Comparison of ENCODE assay signal across 8 mouse cellular contexts in the genomic region with DNA sequence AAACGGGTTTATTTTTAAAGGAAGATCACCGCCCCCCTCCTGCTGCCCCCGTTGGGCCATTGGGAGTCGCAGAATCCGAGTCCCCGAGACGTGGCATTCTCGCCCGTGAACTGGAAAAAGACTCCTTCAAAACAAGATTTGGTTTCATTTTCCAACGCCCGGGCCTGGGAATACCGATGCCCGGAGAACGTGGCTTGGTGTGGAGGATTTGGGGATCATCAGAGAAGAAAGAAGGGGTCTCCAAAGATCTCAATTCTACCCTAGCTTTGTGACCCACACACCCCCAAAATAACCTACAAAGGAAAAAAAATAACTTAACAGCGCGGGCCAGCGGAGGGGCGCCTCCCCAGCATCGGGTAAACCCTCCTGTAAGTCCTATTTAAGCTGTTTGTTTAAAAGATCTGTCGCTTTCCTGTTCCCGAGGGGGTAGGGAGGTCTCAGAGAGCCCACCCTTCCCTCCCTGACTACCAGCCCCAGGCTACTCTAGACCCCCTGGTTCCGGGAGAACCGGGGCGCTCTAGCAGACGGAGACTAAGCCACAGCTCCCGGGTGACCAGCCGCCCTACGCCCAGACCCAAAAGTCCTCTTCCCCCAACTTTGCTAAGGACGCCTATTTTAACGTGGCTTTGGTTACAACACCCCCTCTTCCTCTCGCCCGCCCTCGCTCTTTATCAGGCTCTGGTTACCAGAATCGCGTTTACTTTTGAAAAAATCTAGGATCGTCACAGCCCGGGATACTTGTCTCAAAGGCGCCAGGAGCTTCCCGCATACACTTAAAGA. TPM values are rescaled to one million over a fixed set of nuclear protein-coding genes. Genes with fewer than 3 reads are reported as not detected.
A peak's percentile ranks its signal among the peaks of the same experiment; 100 is the strongest.
DNase-seq lines count a peak whose midpoint lies in the region; ATAC-seq and TF ChIP-seq lines count a peak whose summit lies in the region.

No protein-coding gene starts in this region.

- H3K4me1 ChIP-seq in embryonic facial prominence, embryonic 13.5 days, result peaks cover 25% of the 10 kb centered on the region
- H3K4me1 ChIP-seq in heart, embryonic 15.5 days (replicated peaks), result peaks cover 25% of the 10 kb centered on the region
- H3K4me1 ChIP-seq in kidney, postnatal 0 days (replicated peaks; ENCODE audit: insufficient read depth, low read length), result peaks cover 23% of the 10 kb centered on the region
- H3K4me1 ChIP-seq in neural tube, embryonic 15.5 days, result peaks cover 23% of the 10 kb centered on the region

- no peak for ATAC-seq in embryonic facial prominence, embryonic 13.5 days (ENCODE audit: insufficient number of reproducible peaks, insufficient read depth, low FRiP score, low TSS enrichment, low read depth)
- ATAC-seq in heart, embryonic 15.5 days (replicated peaks; ENCODE audit: insufficient number of reproducible peaks, insufficient read depth, low FRiP score, low read depth), result no peak
- no peak for ATAC-seq in kidney, postnatal 0 days (replicated peaks; ENCODE audit: low FRiP score, low read depth)
- ATAC-seq in neural tube, embryonic 15.5 days (ENCODE audit: low FRiP score), result no peak
- no peak for ATAC-seq in megakaryocyte progenitor cell, adult 5-6 weeks (replicated peaks; ENCODE audit: poor library complexity)

- no peak for TF ChIP-seq CTCF in kidney, postnatal 0 days (IDR thresholded peaks at IDR 0.05; ENCODE audit: low read depth)

- H3K9ac ChIP-seq in embryonic facial prominence, embryonic 13.5 days, result peak overlapping the region; percentile 100
- H3K9ac ChIP-seq in heart, embryonic 15.5 days, result peak overlapping the region; percentile 100
- H3K9ac ChIP-seq in kidney, postnatal 0 days (ENCODE audit: low read depth, low read length), result peak overlapping the region; percentile 98
- H3K9ac ChIP-seq in neural tube, embryonic 15.5 days (replicated peaks), result peak overlapping the region; percentile 100

- H3K4me3 ChIP-seq in embryonic facial prominence, embryonic 13.5 days, result peak overlapping the region; percentile 98
- H3K4me3 ChIP-seq in heart, embryonic 15.5 days, result peak overlapping the region; percentile 95
- peak overlapping the region; percentile 93 for H3K4me3 ChIP-seq in kidney, postnatal 0 days (replicated peaks; ENCODE audit: low read depth, low read length)
- peak overlapping the region; percentile 92 for H3K4me3 ChIP-seq in neural tube, embryonic 15.5 days (replicated peaks)

- no peaks in the 10 kb centered on the region for H3K27me3 ChIP-seq in embryonic facial prominence, embryonic 13.5 days
- no peaks in the 10 kb centered on the region for H3K27me3 ChIP-seq in heart, embryonic 15.5 days
- no peaks in the 10 kb centered on the region for H3K27me3 ChIP-seq in kidney, postnatal 0 days (ENCODE audit: insufficient read depth, low read length)
- H3K27me3 ChIP-seq in neural tube, embryonic 15.5 days (replicated peaks), result no peaks in the 10 kb centered on the region

- no peaks in the 10 kb centered on the region for H3K9me3 ChIP-seq in embryonic facial prominence, embryonic 13.5 days
- no peaks in the 10 kb centered on the region for H3K9me3 ChIP-seq in heart, embryonic 15.5 days (replicated peaks)
- H3K9me3 ChIP-seq in kidney, postnatal 0 days (replicated peaks; ENCODE audit: low read length), result no peaks in the 10 kb centered on the region
- H3K9me3 ChIP-seq in neural tube, embryonic 15.5 days (replicated peaks), result no peaks in the 10 kb centered on the region

- WGBS in embryonic facial prominence, embryonic 13.5 days, result under 1% methylated on average over 39 of the region's 39 CpGs
- WGBS in heart, embryonic 15.5 days, result under 1% methylated on average over 39 of the region's 39 CpGs
- WGBS in kidney, postnatal 0 days, result under 1% methylated on average over 39 of the region's 39 CpGs
- WGBS in neural tube, embryonic 15.5 days, result under 1% methylated on average over 36 of the region's 39 CpGs

- H3K36me3 ChIP-seq in embryonic facial prominence, embryonic 13.5 days, result peaks cover 38% of the 10 kb centered on the region
- no peaks in the 10 kb centered on the region for H3K36me3 ChIP-seq in heart, embryonic 15.5 days
- no peaks in the 10 kb centered on the region for H3K36me3 ChIP-seq in kidney, postnatal 0 days (ENCODE audit: insufficient read depth, low read length)
- no peaks in the 10 kb centered on the region for H3K36me3 ChIP-seq in neural tube, embryonic 15.5 days

- H3K4me2 ChIP-seq in embryonic facial prominence, embryonic 13.5 days, result peak overlapping the region; percentile 97
- H3K4me2 ChIP-seq in heart, embryonic 15.5 days, result peak overlapping the region; percentile 89
- peak overlapping the region; percentile 81 for H3K4me2 ChIP-seq in kidney, postnatal 0 days (ENCODE audit: low read length)
- H3K4me2 ChIP-seq in neural tube, embryonic 15.5 days, result peak overlapping the region; percentile 96

- H3K27ac ChIP-seq in embryonic facial prominence, embryonic 13.5 days, result peak overlapping the region; percentile 100
- peak overlapping the region; percentile 99 for H3K27ac ChIP-seq in heart, embryonic 15.5 days
- peak overlapping the region; percentile 100 for H3K27ac ChIP-seq in kidney, postnatal 0 days
- H3K27ac ChIP-seq in neural tube, embryonic 15.5 days (replicated peaks), result peak overlapping the region; percentile 100

- DNase-seq in 416B (ENCODE audit: low read depth), result peak; percentile 87
- peak; percentile 63 to 67 for DNase-seq in adrenal gland, adult 18-20 months (ENCODE audit: low spot score in 2 of 2)
- peak; percentile 78 for DNase-seq in kidney, postnatal 0 days (ENCODE audit: low spot score)
- DNase-seq in lung, adult 18-20 months, result peak; percentile 69

RNA-seq across cellular contexts. Expression of a gene that starts 1.2 kb away (rescaled TPM):
- total RNA-seq in adrenal gland, adult 18-20 months (2021), result 10 to 100 TPM; 46.4 to 57.7 TPM
- 44.0 and 55.7 TPM in 2 replicates for polyA plus RNA-seq in embryonic facial prominence, embryonic 13.5 days (2015; fragmentation: Nextera tagmentation; extraction: Ambion mirVana)
- polyA plus RNA-seq in heart, embryonic 15.5 days (2015; fragmentation: Nextera tagmentation; extraction: Ambion mirVana), result 17.1 and 24.2 TPM in 2 replicates
- 16.3 and 18.4 TPM in 2 replicates for polyA plus RNA-seq in kidney, postnatal 0 days (2015; fragmentation: Nextera tagmentation; extraction: Ambion mirVana)
- 22.5 and 26.0 TPM in 2 replicates for polyA plus RNA-seq in neural tube, embryonic 15.5 days (2015; fragmentation: Nextera tagmentation; extraction: Ambion mirVana)
- 27.3 and 30.2 TPM in 2 replicates for total RNA-seq in megakaryocyte progenitor cell, adult 5-6 weeks (2015)
- 10.9 and 14.5 TPM in 2 replicates for total RNA-seq in megakaryocyte progenitor cell, adult 5-6 weeks (2017)
